Mouse (Mus musculus) heart, adult 2 months (tissue): ENCODE measurements around the gene Smim11. TPM values are rescaled to one million over a fixed set of nuclear protein-coding genes. Genes with fewer than 3 reads are reported as not detected.
A peak's percentile ranks its signal among the peaks of the same experiment; 100 is the strongest.

Source experiments
- DNase-seq, 2 experiments: peaks; one replicate each; pipeline ENCODE4 v3.0.0; 2021
- H3K27ac ChIP-seq: fragments of 200-600 bp; 2 replicates; pipeline ENCODE4 v1.8.1; 2022
- H3K27me3 ChIP-seq: fragments of 200-500 bp; 2 replicates; pipeline ENCODE4 v1.6.1; 2012; ENCODE audit warnings: mild to moderate bottlenecking, low read length, inconsistent platforms, mixed read lengths; ENCODE audit not compliant: control insufficient read depth, insufficient read depth
- H3K36me3 ChIP-seq: fragments of 200-500 bp; 2 replicates; pipeline ENCODE4 v1.6.1; 2012; ENCODE audit warnings: low read length, inconsistent platforms; ENCODE audit not compliant: control insufficient read depth, insufficient read depth
- H3K4me1 ChIP-seq: fragments of 200-500 bp; 2 replicates; pipeline ENCODE4 v1.6.1; 2011; ENCODE audit warnings: low read length; ENCODE audit not compliant: control insufficient read depth, insufficient read depth
- H3K4me3 ChIP-seq: fragments of 200-600 bp; 2 replicates; pipeline ENCODE4 v1.8.1; 2022
- H3K79me2 ChIP-seq: fragments of 200-500 bp; replicated peaks from 2 replicates; pipeline ENCODE4 v1.6.1; 2012; ENCODE audit warnings: mild to moderate bottlenecking, inconsistent platforms, low read length, moderate library complexity, mixed read lengths; ENCODE audit not compliant: control insufficient read depth, insufficient read depth
- H3K9ac ChIP-seq: fragments of 200-500 bp; 2 replicates; pipeline ENCODE4 v1.6.1; 2012; ENCODE audit warnings: low read depth, mild to moderate bottlenecking, control low read depth, inconsistent platforms, low read length, mixed read lengths
- CTCF ChIP-seq: fragments of 200-600 bp; IDR thresholded peaks from 2 replicates; pipeline ENCODE4 v1.8.1; 2022; ENCODE audit warnings: antibody characterized with exemption, mild to moderate bottlenecking, moderate library complexity
- EP300 ChIP-seq: fragments of 200-500 bp; IDR thresholded peaks from 2 replicates; pipeline ENCODE4 v1.6.1; 2011; ENCODE audit warnings: low read depth, low read length, control low read depth; ENCODE audit not compliant: insufficient read depth
- POLR2A ChIP-seq: fragments of 200-500 bp; IDR thresholded peaks from 2 replicates; pipeline ENCODE4 v1.6.1; 2011; ENCODE audit warnings: mild to moderate bottlenecking, low read depth, low read length, control low read depth; ENCODE audit not compliant: insufficient read depth
- WGBS: fragments of 180-500 bp; shearing (Covaris S2); methylation state at CpG from one replicate; pipeline ENCODE4 v1.1.7; 2018; 5-methylcytosine and 5-hydroxymethylcytosine counted together
- intact Hi-C: fragments of 180-260 bp; cut with DNase I; formaldehyde crosslinking; loops from one replicate; pipeline ENCODE4 v1.15.1; 2025
- polyA plus RNA-seq: library from polyadenylated mRNA; depleted of rRNA; stranded (reverse); fragments of >200 nt; gene quantifications from 2 replicates; pipeline ENCODE4 v1.2.3, GENCODE M21; 2012
- total RNA-seq, 2 experiments: library from RNA; stranded (reverse); gene quantifications; 2 replicates each; pipeline ENCODE4 v1.2.3; 2021

The Smim11 gene
- total and polyA plus RNA-seq, 3 experiments: 55.4 to 89.9 (median 76.1) TPM

- Histone ChIP-seq H3K79me2 (no peaks in the 10 kb centered on the region), H3K27me3 (no peaks in the 10 kb centered on the region), H3K27ac (no peak overlapping the region), H3K36me3 (no peaks in the 10 kb centered on the region), H3K9ac (no peak overlapping the region), H3K4me1 (no peaks in the 10 kb centered on the region), H3K4me3 (no peak overlapping the region)
- no peak for DNase-seq
- intact Hi-C loops: no loop called here
- WGBS: 52% methylated on average over 7 of the region's 7 CpGs
- TF ChIP-seq CTCF (no peak), EP300 (no peak), POLR2A (no peak)
Measured at GRCm38 (mm10) chr16:92324309-92325061, 23.4 kb downstream of the Smim11 start.

- H3K4me1 ChIP-seq: no peaks in the 10 kb centered on the region
- H3K36me3 ChIP-seq: no peaks in the 10 kb centered on the region
- 68% methylated on average over 1 of the region's 1 CpGs for WGBS
- H3K79me2 ChIP-seq: no peaks in the 10 kb centered on the region
- no peak for DNase-seq
- H3K27me3 ChIP-seq: no peaks in the 10 kb centered on the region
- H3K27ac ChIP-seq: no peak overlapping the region
- intact Hi-C loops: no loop called here
- TF ChIP-seq POLR2A (no peak), EP300 (no peak), CTCF (no peak)
- H3K9ac ChIP-seq: no peak overlapping the region
- H3K4me3 ChIP-seq: no peak overlapping the region
Measured at GRCm38 (mm10) chr16:92325062-92325406, 23.9 kb downstream of the Smim11 start.

- Histone ChIP-seq H3K36me3 (no peaks in the 10 kb centered on the region), H3K4me1 (no peaks in the 10 kb centered on the region; the same call in 1 of the 2 replicates), H3K9ac (no peak overlapping the region), H3K27ac (no peak overlapping the region), H3K27me3 (no peaks in the 10 kb centered on the region), H3K79me2 (no peaks in the 10 kb centered on the region), H3K4me3 (no peak overlapping the region)
- intact Hi-C loops: no loop called here
- TF ChIP-seq EP300 (no peak), POLR2A (no peak), CTCF (no peak)
- no peak for DNase-seq
- WGBS: 93% methylated on average over 10 of the region's 10 CpGs
Measured at GRCm38 (mm10) chr16:92327911-92328310, 26.8 kb downstream of the Smim11 start.

GRCm38 (mm10) chr16:92330966-92331365 is 29.9 kb downstream of the Smim11 start:
- no peak for DNase-seq
- intact Hi-C loops: no loop called here
- no peaks in the 10 kb centered on the region for H3K36me3 ChIP-seq
- H3K27me3 ChIP-seq: no peaks in the 10 kb centered on the region
- H3K27ac ChIP-seq: no peak overlapping the region
- TF ChIP-seq CTCF: no peak
- TF ChIP-seq EP300: no peak
- TF ChIP-seq POLR2A: no peak
- no peak overlapping the region for H3K9ac ChIP-seq
- WGBS: 38% methylated on average over 5 of the region's 5 CpGs
- no peaks in the 10 kb centered on the region; the same call in 1 of the 2 replicates for H3K4me1 ChIP-seq
- no peak overlapping the region for H3K4me3 ChIP-seq
- H3K79me2 ChIP-seq: no peaks in the 10 kb centered on the region

- 65% methylated on average over 9 of the region's 9 CpGs for WGBS
- no peak overlapping the region for H3K9ac ChIP-seq
- DNase-seq: no peak
- intact Hi-C loops: no loop called here
- H3K36me3 ChIP-seq: no peaks in the 10 kb centered on the region
- H3K79me2 ChIP-seq: no peaks in the 10 kb centered on the region
- TF ChIP-seq POLR2A: no peak
- no peak for TF ChIP-seq CTCF
- no peak for TF ChIP-seq EP300
- no peak overlapping the region for H3K4me3 ChIP-seq
- peaks cover 2% of the 10 kb centered on the region; the same call in 1 of the 2 replicates for H3K27me3 ChIP-seq
- H3K4me1 ChIP-seq: no peaks in the 10 kb centered on the region; the same call in 1 of the 2 replicates
- no peak overlapping the region for H3K27ac ChIP-seq
Measured at GRCm38 (mm10) chr16:92334600-92334999, 33.5 kb downstream of the Smim11 start.

- no peaks in the 10 kb centered on the region for H3K79me2 ChIP-seq
- intact Hi-C loops: loop anchor here (5.0 kb wide), 1 partner anchor 61 kb away; no protein-coding TSS in a partner anchor
- DNase-seq: peak; percentile 68 to 71
- no peak overlapping the region for H3K4me3 ChIP-seq
- no peak overlapping the region for H3K27ac ChIP-seq
- TF ChIP-seq CTCF (peak; percentile 89), EP300 (0 out of 2 replicates have a peak, but pooled peaks have one; percentile 59), POLR2A (no peak)
- H3K27me3 ChIP-seq: peaks cover 2% of the 10 kb centered on the region; the same call in 1 of the 2 replicates
- H3K4me1 ChIP-seq: no peaks in the 10 kb centered on the region; the same call in 1 of the 2 replicates
- no peak overlapping the region for H3K9ac ChIP-seq
- WGBS: 9% methylated on average over 9 of the region's 9 CpGs
- H3K36me3 ChIP-seq: no peaks in the 10 kb centered on the region
Measured at GRCm38 (mm10) chr16:92336280-92336679, 35.2 kb downstream of the Smim11 start.
